Comparison of ENCODE assay signal across 8 mouse cellular contexts in the genomic region with DNA sequence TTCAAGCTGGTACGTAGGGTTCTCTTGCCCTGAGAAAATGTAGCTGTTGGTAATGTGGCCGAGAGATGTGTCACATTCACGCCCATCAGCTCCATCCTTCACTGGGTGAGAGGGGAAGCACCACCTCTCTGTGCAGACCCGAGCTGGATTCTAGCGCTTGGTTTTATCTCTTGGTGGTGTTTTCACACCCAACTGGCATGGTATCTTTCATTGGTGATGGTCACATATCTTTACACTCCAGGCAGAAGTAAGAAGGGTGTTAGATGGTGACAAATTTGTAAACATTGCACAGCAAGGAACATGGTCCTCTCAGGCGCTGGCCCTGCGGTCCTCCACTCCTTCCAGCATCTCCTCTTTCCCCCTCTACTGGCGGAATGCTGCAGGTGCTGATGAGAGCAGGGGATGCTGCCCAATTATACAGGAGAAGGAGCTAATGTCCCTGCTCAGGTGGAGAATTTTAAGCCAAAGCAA. TPM values are rescaled to one million over a fixed set of nuclear protein-coding genes. Genes with fewer than 3 reads are reported as not detected.
DNase-seq lines count a peak whose midpoint lies in the region; ATAC-seq lines count a peak whose summit lies in the region.

No protein-coding gene starts in this region.

- H3K27ac ChIP-seq in heart, embryonic 14.5 days (replicated peaks in 1 of 2; ENCODE audit: control insufficient read depth in 1 of 2, insufficient read depth in 1 of 2, low read depth in 2 of 2, low read length in 2 of 2), result peak overlapping the region; percentile 53 to 70; a peak in 2 of 4 replicates

- H3K9ac ChIP-seq in heart, embryonic 14.5 days (ENCODE audit: low read length), result no peak overlapping the region

- no peak overlapping the region for H3K4me3 ChIP-seq in heart, embryonic 14.5 days (ENCODE audit: control insufficient read depth in 1 of 2, insufficient read depth in 1 of 2, low read depth in 1 of 2, low read length in 2 of 2)

- 44% methylated on average over 8 of the region's 8 CpGs for WGBS in heart, embryonic 14.5 days

- peaks cover 31% of the 10 kb centered on the region for H3K36me3 ChIP-seq in heart, embryonic 14.5 days (ENCODE audit: control insufficient read depth, insufficient read depth, low read length)

- DNase-seq in cerebellum, postnatal 10 days, result peak; percentile 66 to 72
- no peak for DNase-seq in cerebellum, adult 9-10 months
- peak; percentile 47 for DNase-seq in spleen, adult 12 weeks (ENCODE audit: low spot score)
- DNase-seq in spleen, adult 18-20 months, result no peak
- peak; percentile 60 for DNase-seq in lung, postnatal 14 days
- DNase-seq in ovary, postnatal 10 days (ENCODE audit: low spot score), result no peak
- no peak for DNase-seq in thymus, adult 18-20 months

- no peak overlapping the region for H3K4me2 ChIP-seq in heart, embryonic 14.5 days (ENCODE audit: low read length)

- no peak for ATAC-seq in heart, embryonic 14.5 days (ENCODE audit: insufficient number of reproducible peaks, insufficient read depth, low FRiP score, low read depth)

- H3K9me3 ChIP-seq in heart, embryonic 14.5 days (ENCODE audit: control insufficient read depth, low read length), result no peaks in the 10 kb centered on the region

- peaks cover 10 to 21% of the 10 kb centered on the region in 2 experiments for H3K4me1 ChIP-seq in heart, embryonic 14.5 days (ENCODE audit: control insufficient read depth in 2 of 2, insufficient read depth in 2 of 2, low read length in 2 of 2)

- no peaks in the 10 kb centered on the region for H3K27me3 ChIP-seq in heart, embryonic 14.5 days (ENCODE audit: control insufficient read depth, insufficient read depth, low read length)

RNA-seq across cellular contexts. Expression of a gene that starts 44.7 kb away (rescaled TPM):
- 14.6 and 16.3 TPM in 2 replicates for polyA plus RNA-seq in heart, embryonic 14.5 days (2014; fragmentation: Nextera tagmentation; extraction: Ambion mirVana)

Comparison
In these comparisons a context has a peak if more than half of its experiments do, and no peak if none do; other contexts are left out.
1. DNase-seq: peak in cerebellum, postnatal 10 days (2 of 2), spleen, adult 12 weeks (single experiment) and lung, postnatal 14 days (single experiment); none in cerebellum, adult 9-10 months (single experiment), spleen, adult 18-20 months (0 of 2), ovary, postnatal 10 days (single experiment) and thymus, adult 18-20 months (0 of 2).